Mouse (Mus musculus): ENCODE data around the gene Med20. TPM values are rescaled to one million over a fixed set of nuclear protein-coding genes. Genes with fewer than 3 reads are reported as not detected.

Med20 gene
- polyA plus RNA-seq (2016; fragmentation: Nextera tagmentation; extraction: Ambion mirVana) = 41.2 and 45.9 TPM in 2 replicates

- Histone ChIP-seq H3K4me1 (replicated peaks) (peaks cover 26% of the 10 kb centered on the region), H3K27ac (peak within 1 kb of the TSS; percentile 88), H3K27me3 (ENCODE audit: insufficient read depth, poor library complexity, severe bottlenecking) (no peaks in the 10 kb centered on the region), H3K9me3 (no peaks in the 10 kb centered on the region), H3K36me3 (peaks cover 66% of the 10 kb centered on the region), H3K4me3 (peak within 1 kb of the TSS; percentile 94)
- DNase-seq (ENCODE audit: low spot score) = peak; percentile 98
- under 1% methylated on average over 59 of the region's 59 CpGs for WGBS
These were observed at the start of gene Med20, which contains the start of the genes Bysl and Gm20517 for GRCm38 (mm10) chr17:47610849-47611660. TSS of gene Med20 (plus strand) at chr17:47611582. TSS of gene Bysl (minus strand) at chr17:47611492. TSS of gene Gm20517 (plus strand) at chr17:47611589.

GRCm38 (mm10) chr17:47562875-47563274 lies 48.5 kb upstream of the Med20 start:
- no peak overlapping the region for H3K4me3 ChIP-seq
- no peak for DNase-seq (ENCODE audit: low spot score)
- 80% methylated on average over 6 of the region's 6 CpGs for WGBS

DNA sequence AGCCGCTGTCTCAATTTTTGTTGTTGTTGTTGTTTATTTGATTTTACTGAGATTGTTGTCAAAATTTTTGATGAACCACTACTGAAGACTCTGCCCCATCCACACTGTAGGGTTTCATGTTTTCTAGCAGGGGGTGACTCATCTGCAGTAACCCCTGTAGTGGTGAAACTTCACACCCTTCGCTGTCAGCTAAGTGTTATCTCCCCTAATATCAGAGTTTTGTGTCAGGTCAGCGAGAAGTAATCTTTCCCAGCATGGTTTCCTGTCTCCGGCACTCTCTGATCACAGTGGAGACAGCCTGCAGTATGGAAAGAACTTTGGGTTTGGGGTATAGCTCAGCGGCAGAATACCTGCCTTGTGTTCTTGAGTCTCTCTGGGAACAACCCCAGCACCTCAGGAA lies 46.8 kb upstream of the Med20 start:
- no peaks in the 10 kb centered on the region for H3K9me3 ChIP-seq
- 85% methylated on average over 5 of the region's 5 CpGs for WGBS
- DNase-seq (ENCODE audit: low spot score) = no peak
- peaks cover 31% of the 10 kb centered on the region for H3K4me1 ChIP-seq (replicated peaks)
- no peak overlapping the region for H3K27ac ChIP-seq
- H3K36me3 ChIP-seq = no peaks in the 10 kb centered on the region
- H3K4me3 ChIP-seq = no peak overlapping the region
- H3K27me3 ChIP-seq (ENCODE audit: insufficient read depth, poor library complexity, severe bottlenecking) = no peaks in the 10 kb centered on the region

More at GRCm38 (mm10) chr17:47562875-47563274, 48.5 kb upstream of the Med20 start:
- no peaks in the 10 kb centered on the region for H3K9me3 ChIP-seq
- no peaks in the 10 kb centered on the region for H3K36me3 ChIP-seq
- H3K27me3 ChIP-seq (ENCODE audit: insufficient read depth, poor library complexity, severe bottlenecking) = no peaks in the 10 kb centered on the region
- peaks cover 21% of the 10 kb centered on the region for H3K4me1 ChIP-seq (replicated peaks)
- no peak overlapping the region for H3K27ac ChIP-seq

DNA sequence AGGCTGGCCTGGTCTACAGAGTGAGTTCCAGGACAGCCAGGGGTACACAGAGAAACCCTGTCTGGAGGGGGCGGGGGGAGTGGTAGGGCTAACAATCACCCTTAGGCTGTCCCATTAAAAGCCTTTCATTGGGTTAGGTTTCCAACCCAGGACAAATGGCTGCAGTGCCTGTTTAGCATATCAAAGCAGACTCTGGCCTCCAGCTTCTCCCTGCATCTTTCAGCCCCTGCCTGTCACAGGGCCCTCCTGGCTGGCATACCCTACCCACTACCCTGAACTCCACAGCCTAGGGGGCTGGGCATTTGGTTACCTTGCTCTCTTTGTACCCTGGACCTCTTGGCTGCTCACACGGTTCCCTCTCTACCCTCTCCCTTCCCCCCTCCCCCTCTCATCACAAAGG lies 45.2 kb upstream of the Med20 start:
- Histone ChIP-seq H3K9me3 (no peaks in the 10 kb centered on the region), H3K27me3 (ENCODE audit: insufficient read depth, poor library complexity, severe bottlenecking) (no peaks in the 10 kb centered on the region), H3K27ac (peak overlapping the region; percentile 78), H3K4me1 (replicated peaks) (peaks cover 40% of the 10 kb centered on the region), H3K4me3 (no peak overlapping the region), H3K36me3 (no peaks in the 10 kb centered on the region)
- peak; percentile 36 for DNase-seq (ENCODE audit: low spot score)
- 13% methylated on average over 2 of the region's 2 CpGs for WGBS

DNA sequence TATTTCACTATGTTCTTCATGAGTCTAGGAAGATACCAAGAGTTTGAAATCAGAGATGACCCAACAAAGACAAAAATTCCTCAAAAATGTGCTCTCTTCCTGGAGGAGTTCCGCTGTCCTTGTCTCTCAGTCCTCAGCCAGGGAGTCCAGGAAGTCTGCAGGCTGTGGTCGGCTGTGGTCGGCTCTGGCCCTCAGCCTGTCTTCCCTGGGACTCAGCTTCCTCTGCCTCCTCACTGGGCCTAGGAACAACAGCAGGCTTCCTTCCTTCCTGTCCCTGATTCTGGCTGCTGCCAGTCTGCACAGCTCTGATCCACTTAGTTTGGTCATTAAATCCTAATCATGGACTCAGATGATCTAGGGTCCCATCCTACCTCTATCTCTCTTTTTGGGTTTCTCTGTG lies 44.1 kb upstream of the Med20 start:
- Histone ChIP-seq H3K4me3 (no peak overlapping the region), H3K9me3 (no peaks in the 10 kb centered on the region), H3K4me1 (replicated peaks) (peaks cover 51% of the 10 kb centered on the region), H3K27me3 (ENCODE audit: insufficient read depth, poor library complexity, severe bottlenecking) (no peaks in the 10 kb centered on the region), H3K36me3 (no peaks in the 10 kb centered on the region), H3K27ac (peak overlapping the region; percentile 78)
- WGBS = 78% methylated on average over 3 of the region's 3 CpGs
- no peak for DNase-seq (ENCODE audit: low spot score)

GRCm38 (mm10) chr17:47568389-47568788 lies 43.0 kb upstream of the Med20 start:
- no peaks in the 10 kb centered on the region for H3K36me3 ChIP-seq
- H3K27me3 ChIP-seq (ENCODE audit: insufficient read depth, poor library complexity, severe bottlenecking) = peaks cover 7% of the 10 kb centered on the region; the same call in 1 of the 2 replicates
- peaks cover 59% of the 10 kb centered on the region for H3K4me1 ChIP-seq (replicated peaks)
- H3K9me3 ChIP-seq = no peaks in the 10 kb centered on the region
- no peak overlapping the region for H3K4me3 ChIP-seq
- 93% methylated on average over 3 of the region's 3 CpGs for WGBS
- H3K27ac ChIP-seq = peak overlapping the region; percentile 73; the same call in 1 of the 2 replicates
- DNase-seq (ENCODE audit: low spot score) = no peak

DNA sequence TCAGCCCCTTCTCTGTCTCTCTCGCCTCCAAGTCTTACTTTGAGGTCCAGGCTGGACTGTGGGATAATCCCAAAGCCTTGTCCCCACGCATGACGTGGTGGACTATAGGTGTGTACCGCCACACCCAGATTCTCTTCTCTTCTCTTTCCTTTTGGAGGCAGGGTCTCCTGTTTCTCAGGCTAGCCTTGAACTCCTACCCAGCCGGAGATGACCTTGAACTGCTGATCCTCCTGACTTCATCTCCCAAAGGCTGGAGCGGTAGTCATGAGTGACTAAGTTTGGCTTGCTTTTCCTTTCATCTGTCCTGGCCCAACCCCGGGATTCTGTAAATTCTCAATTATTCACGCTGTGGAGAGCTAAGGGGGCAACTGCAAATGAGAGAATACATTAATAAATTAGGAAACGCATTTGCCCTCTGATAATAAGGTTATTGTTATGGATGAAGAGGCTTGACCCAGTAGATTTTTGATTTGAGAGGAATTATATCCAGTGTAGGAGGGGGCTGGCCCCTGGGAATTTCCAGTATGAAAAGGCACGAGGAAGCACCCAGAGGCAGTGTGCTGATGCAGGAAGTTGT lies 42.3 kb upstream of the Med20 start:
- 54% methylated on average over 10 of the region's 10 CpGs for WGBS
- peak overlapping the region; percentile 73 for H3K27ac ChIP-seq
- peak; percentile 40 for DNase-seq (ENCODE audit: low spot score)
- H3K36me3 ChIP-seq = no peaks in the 10 kb centered on the region
- no peaks in the 10 kb centered on the region for H3K9me3 ChIP-seq
- H3K4me3 ChIP-seq = no peak overlapping the region
- H3K4me1 ChIP-seq (replicated peaks) = peaks cover 64% of the 10 kb centered on the region
- peaks cover 12% of the 10 kb centered on the region; the same call in 1 of the 2 replicates for H3K27me3 ChIP-seq (ENCODE audit: insufficient read depth, poor library complexity, severe bottlenecking)

GRCm38 (mm10) chr17:47571621-47572020 lies 39.8 kb upstream of the Med20 start:
- peak; percentile 86 for DNase-seq (ENCODE audit: low spot score)
- peak overlapping the region; percentile 20; the same call in 1 of the 2 replicates for H3K4me3 ChIP-seq
- no peaks in the 10 kb centered on the region for H3K36me3 ChIP-seq
- H3K27ac ChIP-seq = peak overlapping the region; percentile 76
- H3K4me1 ChIP-seq (replicated peaks) = peaks cover 70% of the 10 kb centered on the region
- WGBS = 13% methylated on average over 7 of the region's 7 CpGs
- peaks cover 19% of the 10 kb centered on the region; the same call in 1 of the 2 replicates for H3K27me3 ChIP-seq (ENCODE audit: insufficient read depth, poor library complexity, severe bottlenecking)
- H3K9me3 ChIP-seq = no peaks in the 10 kb centered on the region

DNA sequence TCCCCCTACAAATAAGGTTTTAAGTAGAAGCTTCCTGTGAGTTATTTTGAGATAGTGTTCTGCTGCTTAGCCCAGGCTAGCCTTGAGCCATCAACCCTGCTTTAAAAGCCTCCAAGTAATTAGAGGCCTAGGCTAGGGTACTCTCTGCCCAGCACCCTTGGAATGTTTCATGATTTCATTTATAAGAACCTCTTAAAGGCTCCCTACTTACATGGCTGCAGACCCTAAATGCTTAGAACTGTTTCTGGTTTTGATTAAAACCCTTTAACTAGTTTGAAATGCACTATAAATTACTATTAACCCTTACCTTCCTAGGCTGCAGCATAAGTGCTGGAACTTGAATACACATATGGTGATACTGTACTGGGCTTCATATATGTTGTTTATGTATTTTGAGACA lies 38.9 kb upstream of the Med20 start:
- Histone ChIP-seq H3K4me3 (no peak overlapping the region), H3K27me3 (ENCODE audit: insufficient read depth, poor library complexity, severe bottlenecking) (peaks cover 19% of the 10 kb centered on the region; the same call in 1 of the 2 replicates), H3K4me1 (replicated peaks) (peaks cover 62% of the 10 kb centered on the region), H3K9me3 (no peaks in the 10 kb centered on the region), H3K27ac (peak overlapping the region; percentile 76), H3K36me3 (no peaks in the 10 kb centered on the region)
- no peak for DNase-seq (ENCODE audit: low spot score)

DNA sequence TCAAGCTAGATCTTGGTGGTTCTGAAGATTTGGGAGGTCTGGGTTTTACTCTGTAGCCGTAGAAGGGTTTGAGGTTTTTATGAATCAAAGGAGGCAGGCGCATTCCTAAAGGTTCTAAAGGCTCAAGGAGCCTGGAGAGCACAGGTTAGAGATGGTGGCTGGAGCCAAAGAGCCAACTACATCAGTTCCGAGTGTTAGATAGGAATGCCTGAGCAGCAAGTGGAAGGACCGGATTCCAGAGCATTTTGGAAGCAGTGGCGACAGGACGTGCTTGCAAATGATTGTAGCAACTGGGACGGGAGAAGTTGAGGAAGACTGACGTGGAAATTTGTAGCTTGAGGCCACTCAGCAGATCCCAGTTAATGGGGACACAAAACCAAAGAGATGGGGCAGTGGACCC lies 37.4 kb upstream of the Med20 start:
- no peak for DNase-seq (ENCODE audit: low spot score)
- WGBS = 75% methylated on average over 8 of the region's 8 CpGs
- 0 out of 2 replicates have a peak overlapping the region, but pooled peaks have one; percentile 45 for H3K27ac ChIP-seq
- H3K36me3 ChIP-seq = no peaks in the 10 kb centered on the region
- H3K4me1 ChIP-seq (replicated peaks) = peaks cover 57% of the 10 kb centered on the region
- peaks cover 19% of the 10 kb centered on the region; the same call in 1 of the 2 replicates for H3K27me3 ChIP-seq (ENCODE audit: insufficient read depth, poor library complexity, severe bottlenecking)
- no peak overlapping the region for H3K4me3 ChIP-seq
- H3K9me3 ChIP-seq = no peaks in the 10 kb centered on the region

GRCm38 (mm10) chr17:47574830-47575229 lies 36.6 kb upstream of the Med20 start:
- H3K27ac ChIP-seq = peak overlapping the region; percentile 45; the same call in 1 of the 2 replicates
- H3K36me3 ChIP-seq = no peaks in the 10 kb centered on the region
- H3K9me3 ChIP-seq = no peaks in the 10 kb centered on the region
- peaks cover 49% of the 10 kb centered on the region for H3K4me1 ChIP-seq (replicated peaks)
- no peak overlapping the region for H3K4me3 ChIP-seq
- H3K27me3 ChIP-seq (ENCODE audit: insufficient read depth, poor library complexity, severe bottlenecking) = peaks cover 19% of the 10 kb centered on the region; the same call in 1 of the 2 replicates
- WGBS = 61% methylated on average over 11 of the region's 11 CpGs
- no peak for DNase-seq (ENCODE audit: low spot score)

GRCm38 (mm10) chr17:47578655-47579054 lies 32.7 kb upstream of the Med20 start:
- H3K4me3 ChIP-seq = no peak overlapping the region
- H3K36me3 ChIP-seq = no peaks in the 10 kb centered on the region
- peaks cover 10% of the 10 kb centered on the region; the same call in 1 of the 2 replicates for H3K27me3 ChIP-seq (ENCODE audit: insufficient read depth, poor library complexity, severe bottlenecking)
- H3K9me3 ChIP-seq = no peaks in the 10 kb centered on the region
- 89% methylated on average over 6 of the region's 6 CpGs for WGBS
- H3K4me1 ChIP-seq (replicated peaks) = peaks cover 21% of the 10 kb centered on the region
- no peak for DNase-seq (ENCODE audit: low spot score)
- H3K27ac ChIP-seq = no peak overlapping the region

DNA sequence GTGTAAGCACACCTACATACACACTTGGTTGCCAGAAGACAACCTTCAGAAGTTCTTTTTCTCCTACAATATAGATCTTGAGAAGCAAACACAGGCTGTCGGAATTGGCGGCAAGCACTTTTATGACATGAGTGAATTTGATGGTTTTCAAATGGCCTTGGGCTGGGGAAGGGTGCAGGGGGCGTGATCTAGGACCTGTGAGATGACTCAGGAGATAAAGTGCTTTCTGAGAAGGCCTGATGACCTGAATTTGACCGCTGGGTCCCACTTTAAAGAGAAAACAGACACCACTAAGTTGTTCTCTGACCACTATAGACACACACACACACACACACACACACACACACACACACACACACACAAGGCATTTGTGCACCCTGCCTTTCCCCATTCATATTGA lies 30.4 kb upstream of the Med20 start:
- no peaks in the 10 kb centered on the region for H3K9me3 ChIP-seq
- 0 out of 2 replicates have a peak, but pooled peaks cover under 1% of the 10 kb centered on the region for H3K4me1 ChIP-seq (replicated peaks)
- no peak overlapping the region for H3K4me3 ChIP-seq
- no peak for DNase-seq (ENCODE audit: low spot score)
- H3K27ac ChIP-seq = no peak overlapping the region
- WGBS = 90% methylated on average over 4 of the region's 4 CpGs
- H3K27me3 ChIP-seq (ENCODE audit: insufficient read depth, poor library complexity, severe bottlenecking) = no peaks in the 10 kb centered on the region
- H3K36me3 ChIP-seq = no peaks in the 10 kb centered on the region

Data from hindbrain, embryonic 10.5 days (tissue).